Mouse (Mus musculus): ENCODE data around the gene Prickle1. TPM values are rescaled to one million over a fixed set of nuclear protein-coding genes. Genes with fewer than 3 reads are reported as not detected.

Gene Prickle1
- polyA plus RNA-seq, 1 experiment = 4.0 TPM

GRCm38 (mm10) chr15:93478676-93479075 lies 117.0 kb downstream of the Prickle1 start:
- TF ChIP-seq POLR2A (IDR thresholded peaks at IDR 0.05; ENCODE audit: borderline replicate concordance, control insufficient read depth, low read depth, low read length) = no peak
- 0 out of 2 replicates have a peak, but pooled peaks have one; percentile 13 for TF ChIP-seq CTCF (IDR thresholded peaks at IDR 0.05; ENCODE audit: control insufficient read depth, insufficient read depth, low read length)
- no peaks in the 10 kb centered on the region for H3K4me1 ChIP-seq (ENCODE audit: control insufficient read depth, insufficient read depth, low read length)
- 72% methylated on average over 3 of the region's 3 CpGs for WGBS

GRCm38 (mm10) chr15:93477729-93478128 lies 118.0 kb downstream of the Prickle1 start:
- Histone ChIP-seq H3K27ac (ENCODE audit: control insufficient read depth, insufficient read depth, low read depth, low read length, poor library complexity) (no peak overlapping the region), H3K4me1 (ENCODE audit: control insufficient read depth, insufficient read depth, low read length) (no peaks in the 10 kb centered on the region), H3K4me3 (replicated peaks; ENCODE audit: control insufficient read depth, low read depth, low read length) (no peak overlapping the region)
- TF ChIP-seq POLR2A (IDR thresholded peaks at IDR 0.05; ENCODE audit: borderline replicate concordance, control insufficient read depth, low read depth, low read length) (no peak), CTCF (IDR thresholded peaks at IDR 0.05; ENCODE audit: control insufficient read depth, insufficient read depth, low read length) (no peak)
- 77% methylated on average over 4 of the region's 4 CpGs for WGBS

More at GRCm38 (mm10) chr15:93478676-93479075, 117.0 kb downstream of the Prickle1 start:
- Histone ChIP-seq H3K4me3 (replicated peaks; ENCODE audit: control insufficient read depth, low read depth, low read length) (no peak overlapping the region), H3K27ac (ENCODE audit: control insufficient read depth, insufficient read depth, low read depth, low read length, poor library complexity) (no peak overlapping the region)

GRCm38 (mm10) chr15:93475688-93476087 lies 120.0 kb downstream of the Prickle1 start:
- no peaks in the 10 kb centered on the region for H3K4me1 ChIP-seq (ENCODE audit: control insufficient read depth, insufficient read depth, low read length)
- WGBS = 90% methylated on average over 8 of the region's 8 CpGs
- no peak for TF ChIP-seq POLR2A (IDR thresholded peaks at IDR 0.05; ENCODE audit: borderline replicate concordance, control insufficient read depth, low read depth, low read length)
- TF ChIP-seq CTCF (IDR thresholded peaks at IDR 0.05; ENCODE audit: control insufficient read depth, insufficient read depth, low read length) = no peak

GRCm38 (mm10) chr15:93474277-93474676 lies 121.4 kb downstream of the Prickle1 start:
- H3K27ac ChIP-seq (ENCODE audit: control insufficient read depth, insufficient read depth, low read depth, low read length, poor library complexity) = no peak overlapping the region
- 86% methylated on average over 3 of the region's 3 CpGs for WGBS
- TF ChIP-seq POLR2A (IDR thresholded peaks at IDR 0.05; ENCODE audit: borderline replicate concordance, control insufficient read depth, low read depth, low read length) = no peak
- H3K4me1 ChIP-seq (ENCODE audit: control insufficient read depth, insufficient read depth, low read length) = no peaks in the 10 kb centered on the region
- H3K4me3 ChIP-seq (replicated peaks; ENCODE audit: control insufficient read depth, low read depth, low read length) = no peak overlapping the region

More at GRCm38 (mm10) chr15:93475688-93476087, 120.0 kb downstream of the Prickle1 start:
- Histone ChIP-seq H3K4me3 (replicated peaks; ENCODE audit: control insufficient read depth, low read depth, low read length) (no peak overlapping the region), H3K27ac (ENCODE audit: control insufficient read depth, insufficient read depth, low read depth, low read length, poor library complexity) (no peak overlapping the region)

- WGBS = 98% methylated on average over 1 of the region's 1 CpGs
- TF ChIP-seq CTCF (IDR thresholded peaks at IDR 0.05; ENCODE audit: control insufficient read depth, insufficient read depth, low read length) = no peak
- no peak for TF ChIP-seq POLR2A (IDR thresholded peaks at IDR 0.05; ENCODE audit: borderline replicate concordance, control insufficient read depth, low read depth, low read length)
- Histone ChIP-seq H3K4me1 (ENCODE audit: control insufficient read depth, insufficient read depth, low read length) (no peaks in the 10 kb centered on the region), H3K4me3 (replicated peaks; ENCODE audit: control insufficient read depth, low read depth, low read length) (no peak overlapping the region), H3K27ac (ENCODE audit: control insufficient read depth, insufficient read depth, low read depth, low read length, poor library complexity) (no peak overlapping the region)
Measured at GRCm38 (mm10) chr15:93472089-93472488, 123.6 kb downstream of the Prickle1 start.

- Histone ChIP-seq H3K4me3 (replicated peaks; ENCODE audit: control insufficient read depth, low read depth, low read length) (no peak overlapping the region), H3K27ac (ENCODE audit: control insufficient read depth, insufficient read depth, low read depth, low read length, poor library complexity) (no peak overlapping the region), H3K4me1 (ENCODE audit: control insufficient read depth, insufficient read depth, low read length) (no peaks in the 10 kb centered on the region)
- WGBS = 91% methylated on average over 12 of the region's 12 CpGs
- TF ChIP-seq CTCF (IDR thresholded peaks at IDR 0.05; ENCODE audit: control insufficient read depth, insufficient read depth, low read length) (no peak), POLR2A (IDR thresholded peaks at IDR 0.05; ENCODE audit: borderline replicate concordance, control insufficient read depth, low read depth, low read length) (no peak)
Measured at GRCm38 (mm10) chr15:93471651-93472050, 124.0 kb downstream of the Prickle1 start.

GRCm38 (mm10) chr15:93461066-93461465 lies 134.6 kb downstream of the Prickle1 start:
- TF ChIP-seq CTCF (IDR thresholded peaks at IDR 0.05; ENCODE audit: control insufficient read depth, insufficient read depth, low read length) = no peak
- TF ChIP-seq POLR2A (IDR thresholded peaks at IDR 0.05; ENCODE audit: borderline replicate concordance, control insufficient read depth, low read depth, low read length) = no peak
- Histone ChIP-seq H3K4me1 (ENCODE audit: control insufficient read depth, insufficient read depth, low read length) (no peaks in the 10 kb centered on the region), H3K4me3 (replicated peaks; ENCODE audit: control insufficient read depth, low read depth, low read length) (no peak overlapping the region), H3K27ac (ENCODE audit: control insufficient read depth, insufficient read depth, low read depth, low read length, poor library complexity) (no peak overlapping the region; the same call in 1 of the 2 replicates)
- 96% methylated on average over 23 of the region's 23 CpGs for WGBS

GRCm38 (mm10) chr15:93459422-93459821 lies 136.3 kb downstream of the Prickle1 start:
- TF ChIP-seq POLR2A (IDR thresholded peaks at IDR 0.05; ENCODE audit: borderline replicate concordance, control insufficient read depth, low read depth, low read length) = no peak
- no peak for TF ChIP-seq CTCF (IDR thresholded peaks at IDR 0.05; ENCODE audit: control insufficient read depth, insufficient read depth, low read length)

GRCm38 (mm10) chr15:93456005-93456404 lies 139.7 kb downstream of the Prickle1 start:
- no peak overlapping the region for H3K27ac ChIP-seq (ENCODE audit: control insufficient read depth, insufficient read depth, low read depth, low read length, poor library complexity)
- no peak overlapping the region for H3K4me3 ChIP-seq (replicated peaks; ENCODE audit: control insufficient read depth, low read depth, low read length)
- TF ChIP-seq CTCF (IDR thresholded peaks at IDR 0.05; ENCODE audit: control insufficient read depth, insufficient read depth, low read length) = no peak
- no peak for TF ChIP-seq POLR2A (IDR thresholded peaks at IDR 0.05; ENCODE audit: borderline replicate concordance, control insufficient read depth, low read depth, low read length)
- H3K4me1 ChIP-seq (ENCODE audit: control insufficient read depth, insufficient read depth, low read length) = no peaks in the 10 kb centered on the region

More at GRCm38 (mm10) chr15:93459422-93459821, 136.3 kb downstream of the Prickle1 start:
- H3K4me3 ChIP-seq (replicated peaks; ENCODE audit: control insufficient read depth, low read depth, low read length) = no peak overlapping the region
- no peaks in the 10 kb centered on the region for H3K4me1 ChIP-seq (ENCODE audit: control insufficient read depth, insufficient read depth, low read length)
- H3K27ac ChIP-seq (ENCODE audit: control insufficient read depth, insufficient read depth, low read depth, low read length, poor library complexity) = no peak overlapping the region
- WGBS = 85% methylated on average over 5 of the region's 5 CpGs
